Mouse (Mus musculus) liver, adult 2 months (tissue): ENCODE measurements around the gene Nr5a1. TPM values are rescaled to one million over a fixed set of nuclear protein-coding genes. Genes with fewer than 3 reads are reported as not detected.
A peak's percentile ranks its signal among the peaks of the same experiment; 100 is the strongest.

Experiments used
- DNase-seq: peaks from one replicate; pipeline ENCODE4 v3.0.0-alpha.2; 2011; ENCODE audit warnings: low read depth, low spot score; ENCODE audit errors: extremely low read depth
- H3K27ac ChIP-seq: fragments of 200-500 bp; replicated peaks from 2 replicates; pipeline ENCODE4 v1.5.1; 2012; ENCODE audit warnings: low read depth, mild to moderate bottlenecking, control low read depth, inconsistent platforms, low read length; ENCODE audit not compliant: insufficient read depth
- H3K27me3 ChIP-seq: fragments of 200-500 bp; 2 replicates; pipeline ENCODE4 v1.6.1; 2012; ENCODE audit warnings: mild to moderate bottlenecking, moderate library complexity, low read length, inconsistent platforms; ENCODE audit not compliant: control insufficient read depth, insufficient read depth
- H3K36me3 ChIP-seq: fragments of 200-500 bp; 2 replicates; pipeline ENCODE4 v1.6.1; 2012; ENCODE audit warnings: low read length, inconsistent platforms; ENCODE audit not compliant: control insufficient read depth, insufficient read depth
- H3K4me1 ChIP-seq: fragments of 200-500 bp; 2 replicates; pipeline ENCODE4 v1.6.1; 2011; ENCODE audit warnings: low read length; ENCODE audit not compliant: control insufficient read depth, insufficient read depth
- H3K4me3 ChIP-seq: fragments of 200-500 bp; 2 replicates; pipeline ENCODE4 v1.5.1; 2011; ENCODE audit warnings: low read depth, mild to moderate bottlenecking, control low read depth, low read length, moderate library complexity; ENCODE audit not compliant: insufficient read depth
- H3K79me2 ChIP-seq: fragments of 200-500 bp; 2 replicates; pipeline ENCODE4 v1.6.1; 2012; ENCODE audit warnings: inconsistent platforms, mild to moderate bottlenecking, low read length, moderate library complexity; ENCODE audit not compliant: control insufficient read depth, insufficient read depth
- H3K9ac ChIP-seq: fragments of 200-500 bp; 2 replicates; pipeline ENCODE4 v1.6.1; 2012; ENCODE audit warnings: low read depth, mild to moderate bottlenecking, control low read depth, inconsistent platforms, low read length
- CTCF ChIP-seq: fragments of 200-500 bp; IDR thresholded peaks from 2 replicates; pipeline ENCODE4 v1.5.1; 2011; ENCODE audit warnings: low read depth, low read length, control low read depth
- POLR2A ChIP-seq: fragments of 200-500 bp; IDR thresholded peaks from 2 replicates; pipeline ENCODE4 v1.6.1; 2011; ENCODE audit warnings: low read length, control low read depth; ENCODE audit not compliant: insufficient read depth; ENCODE audit errors: extremely low read depth
- WGBS: fragments of 180-500 bp; shearing (Covaris S2); methylation state at CpG from one replicate; pipeline ENCODE4 v1.1.7; 2018; 5-methylcytosine and 5-hydroxymethylcytosine counted together
- polyA plus RNA-seq: library from polyadenylated mRNA; depleted of rRNA; stranded (reverse); fragments of >200 nt; gene quantifications from 2 replicates; pipeline ENCODE4 v1.2.3, GENCODE M21; 2012
- total RNA-seq: library from RNA; depleted of rRNA; stranded (reverse); fragments of >200 nt; gene quantifications from 2 replicates; pipeline ENCODE4 v1.2.3, GENCODE M21; 2014

Gene Nr5a1
- total and polyA plus RNA-seq, 2 experiments: not detected

GRCm38 (mm10) chr2:38710304-38711241 lies 3.8 kb downstream of the Nr5a1 start:
- 3% methylated on average over 75 of the region's 75 CpGs for WGBS
- Histone ChIP-seq H3K4me3 (peak overlapping the region; percentile 16; the same call in 1 of the 2 replicates), H3K27me3 (peaks cover 29% of the 10 kb centered on the region), H3K36me3 (no peaks in the 10 kb centered on the region), H3K9ac (no peak overlapping the region), H3K27ac (no peak overlapping the region), H3K4me1 (peaks cover 2% of the 10 kb centered on the region; the same call in 1 of the 2 replicates), H3K79me2 (no peaks in the 10 kb centered on the region)
- TF ChIP-seq CTCF (no peak), POLR2A (no peak)
- no peak for DNase-seq

DNA sequence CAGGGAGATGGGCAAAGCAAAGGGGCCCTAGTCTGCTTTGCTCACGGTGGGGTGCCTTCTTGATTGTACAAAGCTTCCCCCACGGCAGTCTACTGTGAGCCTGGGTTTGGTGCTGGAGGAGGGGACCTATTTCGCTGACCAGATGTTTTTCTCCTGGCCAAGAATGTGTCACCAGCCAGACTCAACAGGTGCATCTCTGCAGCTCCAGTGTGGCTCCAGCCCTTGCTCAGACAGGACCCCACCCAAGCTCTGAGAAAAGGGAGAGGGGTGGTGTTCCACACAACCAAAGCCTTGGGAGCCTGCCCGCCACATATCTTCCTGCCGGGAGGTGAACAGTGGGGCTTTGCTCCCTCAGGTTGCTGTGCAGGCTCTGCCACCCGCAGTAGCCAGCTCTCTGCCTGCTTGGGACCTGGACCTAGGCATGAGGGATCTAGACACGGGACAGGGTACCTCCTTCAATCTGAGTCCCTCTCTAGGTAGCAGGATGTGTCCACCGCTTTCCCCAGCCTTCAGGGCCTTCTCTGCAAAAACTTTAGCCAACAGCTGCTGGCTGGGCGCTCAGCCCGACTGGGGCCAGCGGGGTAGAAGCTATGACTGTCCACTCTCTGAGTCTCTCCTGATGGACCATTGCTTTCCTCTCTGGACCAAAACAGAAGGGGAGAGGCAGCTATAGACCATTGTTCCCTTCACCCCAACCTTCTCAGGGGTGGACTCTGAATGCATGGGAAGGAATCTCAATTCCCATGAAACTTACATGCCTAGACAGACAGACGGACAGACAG lies 5.2 kb downstream of the Nr5a1 start:
- no peak overlapping the region for H3K27ac ChIP-seq
- H3K4me3 ChIP-seq: no peak overlapping the region
- no peak for DNase-seq
- no peaks in the 10 kb centered on the region for H3K79me2 ChIP-seq
- peaks cover 2% of the 10 kb centered on the region; the same call in 1 of the 2 replicates for H3K4me1 ChIP-seq
- H3K27me3 ChIP-seq: peaks cover 29% of the 10 kb centered on the region
- no peaks in the 10 kb centered on the region for H3K36me3 ChIP-seq
- 36% methylated on average over 12 of the region's 12 CpGs for WGBS
- TF ChIP-seq CTCF: no peak
- H3K9ac ChIP-seq: no peak overlapping the region

DNA sequence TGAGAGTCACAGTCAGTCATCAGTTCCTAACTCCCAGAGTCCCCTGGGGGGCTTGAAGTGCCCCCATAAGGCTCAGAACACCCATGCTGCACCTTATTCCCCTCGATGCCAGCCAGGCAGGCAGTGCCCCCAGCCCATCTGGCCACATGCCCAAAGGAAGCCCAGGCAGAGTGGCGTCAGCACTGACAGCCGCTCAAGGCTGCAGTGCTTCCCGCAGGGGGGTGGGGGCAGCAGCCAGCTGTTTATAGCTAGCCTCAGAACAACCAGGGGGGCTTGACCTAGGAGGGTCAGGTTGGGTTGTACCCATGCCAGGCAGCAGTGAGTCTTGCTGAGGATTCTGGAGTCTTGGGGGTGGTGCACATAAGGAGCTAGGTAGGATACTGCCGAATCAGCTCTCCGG lies 7.7 kb downstream of the Nr5a1 start:
- Histone ChIP-seq H3K4me1 (peaks cover 2% of the 10 kb centered on the region; the same call in 1 of the 2 replicates), H3K79me2 (no peaks in the 10 kb centered on the region), H3K27ac (no peak overlapping the region), H3K4me3 (no peak overlapping the region), H3K27me3 (peaks cover 22% of the 10 kb centered on the region), H3K9ac (no peak overlapping the region), H3K36me3 (no peaks in the 10 kb centered on the region)
- 26% methylated on average over 6 of the region's 6 CpGs for whole genome bisulfite sequencing
- TF ChIP-seq POLR2A (no peak), CTCF (no peak)
- DNase-seq: no peak

- H3K79me2 ChIP-seq: no peaks in the 10 kb centered on the region
- H3K27me3 ChIP-seq: peaks cover 10% of the 10 kb centered on the region; the same call in 1 of the 2 replicates
- H3K36me3 ChIP-seq: no peaks in the 10 kb centered on the region
- no peak overlapping the region for H3K4me3 ChIP-seq
- no peaks in the 10 kb centered on the region for H3K4me1 ChIP-seq
- TF ChIP-seq POLR2A (no peak), CTCF (no peak)
- H3K27ac ChIP-seq: no peak overlapping the region
- no peak for DNase-seq
- no peak overlapping the region for H3K9ac ChIP-seq
- WGBS: 58% methylated on average over 4 of the region's 4 CpGs
Observed at GRCm38 (mm10) chr2:38705036-38705435, 9.3 kb downstream of the Nr5a1 start.

GRCm38 (mm10) chr2:38704336-38704735 lies 10.0 kb downstream of the Nr5a1 start:
- no peak for DNase-seq
- Histone ChIP-seq H3K9ac (no peak overlapping the region), H3K79me2 (no peaks in the 10 kb centered on the region), H3K4me1 (no peaks in the 10 kb centered on the region), H3K36me3 (no peaks in the 10 kb centered on the region), H3K27me3 (peaks cover 7% of the 10 kb centered on the region; the same call in 1 of the 2 replicates), H3K4me3 (no peak overlapping the region), H3K27ac (no peak overlapping the region)
- no peak for TF ChIP-seq POLR2A
- no peak for TF ChIP-seq CTCF
- WGBS: 71% methylated on average over 9 of the region's 9 CpGs
